Mouse (Mus musculus): ENCODE measurements around the gene Phf2. TPM values are rescaled to one million over a fixed set of nuclear protein-coding genes. Genes with fewer than 3 reads are reported as not detected.

The Phf2 gene
- polyA plus RNA-seq, 1 experiment = 43.3 TPM

- no peak for DNase-seq (ENCODE audit: low read depth)
- TF ChIP-seq POLR2A (IDR thresholded peaks at IDR 0.05; ENCODE audit: borderline replicate concordance, extremely low read depth, insufficient read depth, insufficient read length, poor library complexity, severe bottlenecking) (no peak), CTCF (IDR thresholded peaks at IDR 0.05; ENCODE audit: borderline replicate concordance, extremely low read depth, insufficient read depth, insufficient read length) (no peak)
Observed at GRCm38 (mm10) chr13:48853947-48854346, 17.0 kb downstream of the Phf2 start.

- DNase-seq (ENCODE audit: low read depth) = peak; percentile 44
- TF ChIP-seq POLR2A (IDR thresholded peaks at IDR 0.05; ENCODE audit: borderline replicate concordance, extremely low read depth, insufficient read depth, insufficient read length, poor library complexity, severe bottlenecking) (no peak), CTCF (IDR thresholded peaks at IDR 0.05; ENCODE audit: borderline replicate concordance, extremely low read depth, insufficient read depth, insufficient read length) (no peak)
Observed at GRCm38 (mm10) chr13:48853475-48853874, 17.4 kb downstream of the Phf2 start.

GRCm38 (mm10) chr13:48852859-48853258 lies 18.1 kb downstream of the Phf2 start:
- TF ChIP-seq CTCF (IDR thresholded peaks at IDR 0.05; ENCODE audit: borderline replicate concordance, extremely low read depth, insufficient read depth, insufficient read length) = peak; percentile 22; the same call in 1 of the 2 replicates
- TF ChIP-seq POLR2A (IDR thresholded peaks at IDR 0.05; ENCODE audit: borderline replicate concordance, extremely low read depth, insufficient read depth, insufficient read length, poor library complexity, severe bottlenecking) = no peak
- DNase-seq (ENCODE audit: low read depth) = peak; percentile 33

- no peak for DNase-seq (ENCODE audit: low read depth)
Observed at GRCm38 (mm10) chr13:48851719-48852118, 19.2 kb downstream of the Phf2 start.

GRCm38 (mm10) chr13:48850771-48851170 lies 20.1 kb downstream of the Phf2 start:
- TF ChIP-seq CTCF (IDR thresholded peaks at IDR 0.05; ENCODE audit: borderline replicate concordance, extremely low read depth, insufficient read depth, insufficient read length) (no peak), POLR2A (IDR thresholded peaks at IDR 0.05; ENCODE audit: borderline replicate concordance, extremely low read depth, insufficient read depth, insufficient read length, poor library complexity, severe bottlenecking) (no peak)
- DNase-seq (ENCODE audit: low read depth) = peak; percentile 55

More at GRCm38 (mm10) chr13:48851719-48852118, 19.2 kb downstream of the Phf2 start:
- TF ChIP-seq POLR2A (IDR thresholded peaks at IDR 0.05; ENCODE audit: borderline replicate concordance, extremely low read depth, insufficient read depth, insufficient read length, poor library complexity, severe bottlenecking) (no peak), CTCF (IDR thresholded peaks at IDR 0.05; ENCODE audit: borderline replicate concordance, extremely low read depth, insufficient read depth, insufficient read length) (no peak)

GRCm38 (mm10) chr13:48850326-48850725 lies 20.6 kb downstream of the Phf2 start:
- TF ChIP-seq POLR2A (IDR thresholded peaks at IDR 0.05; ENCODE audit: borderline replicate concordance, extremely low read depth, insufficient read depth, insufficient read length, poor library complexity, severe bottlenecking) (no peak), CTCF (IDR thresholded peaks at IDR 0.05; ENCODE audit: borderline replicate concordance, extremely low read depth, insufficient read depth, insufficient read length) (no peak)
- no peak for DNase-seq (ENCODE audit: low read depth)

- TF ChIP-seq CTCF (IDR thresholded peaks at IDR 0.05; ENCODE audit: borderline replicate concordance, extremely low read depth, insufficient read depth, insufficient read length) (no peak), POLR2A (IDR thresholded peaks at IDR 0.05; ENCODE audit: borderline replicate concordance, extremely low read depth, insufficient read depth, insufficient read length, poor library complexity, severe bottlenecking) (no peak)
- peak; percentile 74 for DNase-seq (ENCODE audit: low read depth)
Observed at GRCm38 (mm10) chr13:48849155-48849554, 21.8 kb downstream of the Phf2 start.

GRCm38 (mm10) chr13:48845308-48845707 lies 25.6 kb downstream of the Phf2 start:
- TF ChIP-seq POLR2A (IDR thresholded peaks at IDR 0.05; ENCODE audit: borderline replicate concordance, extremely low read depth, insufficient read depth, insufficient read length, poor library complexity, severe bottlenecking) = no peak
- TF ChIP-seq CTCF (IDR thresholded peaks at IDR 0.05; ENCODE audit: borderline replicate concordance, extremely low read depth, insufficient read depth, insufficient read length) = no peak
- DNase-seq (ENCODE audit: low read depth) = no peak

- DNase-seq (ENCODE audit: low read depth) = no peak
- TF ChIP-seq CTCF (IDR thresholded peaks at IDR 0.05; ENCODE audit: borderline replicate concordance, extremely low read depth, insufficient read depth, insufficient read length) (no peak), POLR2A (IDR thresholded peaks at IDR 0.05; ENCODE audit: borderline replicate concordance, extremely low read depth, insufficient read depth, insufficient read length, poor library complexity, severe bottlenecking) (no peak)
Observed at GRCm38 (mm10) chr13:48843530-48843929, 27.4 kb downstream of the Phf2 start.

- DNase-seq (ENCODE audit: low read depth) = no peak
- TF ChIP-seq CTCF (IDR thresholded peaks at IDR 0.05; ENCODE audit: borderline replicate concordance, extremely low read depth, insufficient read depth, insufficient read length) = no peak
- TF ChIP-seq POLR2A (IDR thresholded peaks at IDR 0.05; ENCODE audit: borderline replicate concordance, extremely low read depth, insufficient read depth, insufficient read length, poor library complexity, severe bottlenecking) = no peak
Observed at GRCm38 (mm10) chr13:48841905-48842592, 28.9 kb downstream of the Phf2 start.

GRCm38 (mm10) chr13:48838284-48838683 lies 32.6 kb downstream of the Phf2 start:
- no peak for TF ChIP-seq CTCF (IDR thresholded peaks at IDR 0.05; ENCODE audit: borderline replicate concordance, extremely low read depth, insufficient read depth, insufficient read length)
- TF ChIP-seq POLR2A (IDR thresholded peaks at IDR 0.05; ENCODE audit: borderline replicate concordance, extremely low read depth, insufficient read depth, insufficient read length, poor library complexity, severe bottlenecking) = no peak
- DNase-seq (ENCODE audit: low read depth) = no peak

GRCm38 (mm10) chr13:48837537-48837936 lies 33.4 kb downstream of the Phf2 start:
- TF ChIP-seq CTCF (IDR thresholded peaks at IDR 0.05; ENCODE audit: borderline replicate concordance, extremely low read depth, insufficient read depth, insufficient read length) (no peak), POLR2A (IDR thresholded peaks at IDR 0.05; ENCODE audit: borderline replicate concordance, extremely low read depth, insufficient read depth, insufficient read length, poor library complexity, severe bottlenecking) (no peak)
- DNase-seq (ENCODE audit: low read depth) = no peak
